Mouse (Mus musculus) left cerebral cortex, adult 8-10 months (tissue): ENCODE data around the gene Hs2st1. TPM values are rescaled to one million over a fixed set of nuclear protein-coding genes. Genes with fewer than 3 reads are reported as not detected.

Experiments used
- DNase-seq, 2 experiments: peaks; one replicate each; pipeline ENCODE4 v3.0.0; 2022; ENCODE audit warnings: low spot score in 2 of 2
- total RNA-seq, 4 experiments: library from RNA; stranded (reverse); gene quantifications; 2 replicates each; pipeline ENCODE4 v1.2.4; 2022

Gene Hs2st1
- total RNA-seq, 4 experiments from 2014 or later, result 42.0 to 51.7 (median 48.7) TPM

DNA sequence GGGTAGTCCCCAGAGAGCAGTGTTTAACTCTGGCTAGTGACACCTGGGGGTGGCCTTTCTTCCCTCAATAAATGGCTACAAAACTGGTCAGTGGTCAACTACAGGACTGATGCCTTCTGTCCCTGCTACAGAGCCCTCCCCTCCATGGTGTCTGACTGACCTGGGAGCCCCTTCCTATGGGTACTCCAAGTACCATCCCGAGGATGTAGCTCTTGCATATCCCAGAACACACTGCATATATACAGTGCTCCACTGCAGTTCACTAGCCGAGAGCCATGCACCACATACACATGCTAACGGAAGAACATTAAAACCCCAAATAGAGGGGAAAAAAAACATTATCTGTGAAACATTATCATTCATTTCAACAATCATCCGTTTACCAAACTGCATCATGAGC lies 61.6 kb downstream of the Hs2st1 start:
- no peak for DNase-seq

DNA sequence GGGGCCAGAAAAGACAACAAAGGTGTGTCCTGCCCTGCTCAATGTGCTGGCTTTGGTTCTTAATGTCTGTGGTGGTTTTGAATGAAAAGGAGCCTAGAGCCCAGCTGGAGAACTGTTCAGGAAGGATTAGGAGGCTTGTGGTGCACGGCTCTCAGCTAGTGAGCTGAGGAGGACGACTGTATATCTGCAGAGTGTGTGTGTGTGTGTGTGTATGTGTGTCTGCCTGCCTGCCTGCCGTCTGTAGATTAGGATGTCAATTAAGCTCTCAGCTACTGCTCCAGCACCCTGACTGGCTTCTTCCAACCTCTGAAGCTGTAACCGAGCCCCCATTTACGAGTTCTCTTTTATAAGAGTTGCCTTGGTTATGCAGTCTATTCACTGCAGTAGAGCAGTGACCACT lies 62.1 kb downstream of the Hs2st1 start:
- no peak for DNase-seq

DNA sequence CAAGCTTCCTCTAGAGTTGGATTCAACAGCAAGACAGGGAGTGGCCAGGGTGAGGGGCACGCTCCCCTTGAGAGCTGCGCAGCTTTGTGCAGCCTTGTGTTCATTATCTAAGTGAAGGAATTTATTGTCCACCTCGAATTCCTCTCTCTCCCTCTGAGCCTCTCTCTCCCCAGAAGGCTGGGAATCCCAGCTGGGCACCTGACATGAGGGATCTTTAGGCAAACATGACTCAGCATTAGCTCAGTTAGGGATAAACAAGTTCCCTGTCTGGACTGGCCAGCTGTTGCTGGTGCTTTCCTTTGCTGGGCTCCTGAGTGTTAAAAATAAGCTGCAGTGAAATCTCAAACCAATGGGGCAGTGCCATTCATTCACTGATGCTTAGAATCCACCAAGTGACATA lies 63.8 kb downstream of the Hs2st1 start:
- DNase-seq, result no peak

DNA sequence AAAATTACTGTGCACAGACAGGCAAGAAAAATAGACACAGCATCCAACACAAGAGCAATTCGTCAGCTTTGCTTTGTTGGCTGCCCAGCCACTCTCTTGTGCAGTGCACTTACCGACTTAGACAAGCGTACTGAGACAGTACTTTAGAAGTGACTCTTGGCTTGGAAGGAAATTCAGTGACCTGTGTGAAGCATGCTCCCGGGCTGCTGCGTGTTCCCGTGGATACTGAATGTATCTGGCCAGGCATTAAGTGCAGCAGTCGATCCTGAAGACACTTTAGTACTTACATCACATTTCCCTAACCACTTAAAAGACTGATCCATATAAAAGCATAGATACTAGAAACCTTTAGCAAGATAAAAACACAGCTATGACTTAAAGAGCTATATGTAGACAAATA lies 68.1 kb downstream of the Hs2st1 start:
- no peak for DNase-seq

DNA sequence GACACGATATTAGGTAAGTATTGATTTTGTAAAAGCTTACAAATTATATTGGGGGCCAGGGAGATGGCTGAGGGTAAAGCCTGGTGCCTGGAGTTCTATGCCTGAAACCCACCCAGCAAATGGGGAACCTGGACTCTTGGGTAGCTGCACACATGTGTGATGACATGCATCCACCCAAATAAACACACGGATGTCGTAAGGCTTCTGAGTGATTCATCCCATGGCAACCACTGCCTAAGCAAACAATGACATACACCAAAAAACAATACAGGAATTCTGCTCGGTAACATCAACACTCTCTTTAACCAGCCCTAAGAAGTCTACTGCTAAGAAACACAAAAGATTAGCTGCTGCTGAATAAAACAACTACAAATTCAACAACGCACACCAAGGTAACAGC lies 73.2 kb downstream of the Hs2st1 start:
- DNase-seq, result no peak

DNA sequence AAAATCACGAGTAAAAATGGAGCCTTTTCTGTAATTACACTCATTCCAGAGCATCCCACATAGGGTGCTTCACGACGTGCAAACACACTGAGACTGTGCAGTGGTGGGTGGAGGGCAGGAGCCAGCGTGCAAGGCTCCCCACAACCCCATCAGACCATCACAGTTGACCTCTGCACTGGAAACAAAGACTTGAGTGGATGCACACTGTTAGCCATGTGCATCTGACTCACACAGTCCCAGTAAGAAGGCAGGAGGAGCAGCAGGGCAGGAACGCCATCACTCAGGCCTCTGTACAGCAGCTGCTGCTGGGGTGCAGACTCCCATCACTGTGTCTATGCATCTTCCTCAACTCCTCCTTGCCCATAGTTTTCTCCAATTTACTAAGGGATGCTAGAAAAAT lies 75.1 kb downstream of the Hs2st1 start:
- no peak for DNase-seq

DNA sequence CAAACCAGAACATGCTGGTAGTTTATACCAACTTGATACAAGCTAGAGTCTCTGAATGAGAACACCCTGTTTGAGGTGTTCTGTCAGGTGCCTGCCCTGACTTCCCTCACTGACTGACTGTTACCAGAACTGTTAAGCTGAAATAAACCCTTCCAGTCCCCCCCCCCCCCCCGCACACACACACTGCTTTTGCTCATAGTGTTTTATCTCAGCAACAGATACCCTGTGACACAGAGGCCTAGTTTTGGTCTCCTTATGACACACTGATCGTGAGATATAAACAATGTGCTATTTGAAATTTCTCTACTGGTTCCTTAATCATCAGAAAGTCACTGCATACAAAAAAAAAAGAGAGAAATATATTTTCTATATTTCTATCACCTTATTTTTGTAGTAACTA lies 81.2 kb downstream of the Hs2st1 start:
- DNase-seq, result no peak

DNA sequence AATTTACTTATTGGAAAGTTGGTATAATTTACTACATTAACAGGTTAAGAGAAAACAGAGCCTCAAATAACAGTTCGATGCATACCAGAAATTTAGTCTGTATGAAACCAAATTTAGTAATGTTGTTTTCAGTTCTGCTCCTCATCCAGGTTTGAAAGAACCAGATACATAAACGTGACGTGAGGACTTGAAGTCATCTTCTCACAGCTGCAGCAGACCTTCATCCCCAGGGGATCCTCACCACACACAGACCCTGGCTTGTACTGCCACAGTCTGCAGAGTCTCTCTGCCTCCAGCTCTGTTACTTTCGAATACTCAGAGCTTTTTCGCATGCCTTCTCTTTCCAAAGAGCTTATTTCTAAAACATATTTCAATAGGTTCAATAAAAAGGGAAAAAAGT lies 89.4 kb downstream of the Hs2st1 start:
- no peak for DNase-seq

DNA sequence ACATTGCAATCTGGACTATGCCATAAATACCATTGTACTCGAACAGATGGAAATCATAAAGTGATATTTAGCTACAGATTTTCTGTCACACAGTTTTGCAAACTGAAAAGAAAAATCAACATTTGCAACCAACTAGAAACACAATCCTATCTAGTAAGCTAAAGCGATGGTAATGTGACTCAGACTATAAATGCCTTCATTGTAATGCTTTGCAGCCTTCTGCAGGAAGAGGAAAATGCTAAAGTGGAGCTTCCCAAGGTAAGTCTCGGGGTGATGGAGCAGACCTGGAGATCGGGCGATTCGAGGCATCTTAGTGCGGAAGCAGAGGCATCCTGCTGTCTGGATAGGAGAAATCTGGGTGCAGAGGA lies 91.6 kb downstream of the Hs2st1 start:
- DNase-seq, result no peak

DNA sequence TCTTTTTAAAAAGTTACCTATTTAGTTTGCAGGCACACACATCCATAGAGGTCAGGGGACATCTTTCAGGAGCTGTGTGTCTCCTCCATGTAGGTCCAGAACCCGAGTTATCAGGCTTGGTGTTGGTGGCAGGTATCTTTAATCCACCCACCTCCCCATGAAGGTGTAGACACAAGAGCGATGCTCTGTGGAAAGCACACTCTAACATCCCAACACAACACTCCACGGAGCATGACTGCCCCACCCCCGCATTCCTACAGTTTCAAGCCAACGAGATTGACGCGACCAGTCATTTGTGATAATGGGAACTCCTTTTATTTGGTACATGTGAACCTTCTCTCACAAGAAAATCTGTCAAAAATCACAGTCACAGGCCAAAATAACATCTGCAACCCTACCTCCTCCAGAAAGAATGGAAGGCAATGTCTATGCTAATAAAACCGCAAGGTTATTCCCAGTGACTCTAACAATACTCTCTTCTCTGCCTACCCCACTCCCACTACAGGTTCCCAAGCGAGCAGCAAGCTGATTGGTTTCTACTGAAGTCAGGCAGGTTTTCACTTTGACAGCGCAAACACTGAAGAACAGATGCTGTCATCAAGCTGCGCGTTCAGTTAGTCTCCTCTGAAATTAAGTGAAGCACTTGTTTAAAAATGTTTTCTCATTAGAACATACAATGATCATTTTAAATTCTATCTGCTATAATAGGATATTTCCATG lies 92.1 kb downstream of the Hs2st1 start:
- no peak for DNase-seq

DNA sequence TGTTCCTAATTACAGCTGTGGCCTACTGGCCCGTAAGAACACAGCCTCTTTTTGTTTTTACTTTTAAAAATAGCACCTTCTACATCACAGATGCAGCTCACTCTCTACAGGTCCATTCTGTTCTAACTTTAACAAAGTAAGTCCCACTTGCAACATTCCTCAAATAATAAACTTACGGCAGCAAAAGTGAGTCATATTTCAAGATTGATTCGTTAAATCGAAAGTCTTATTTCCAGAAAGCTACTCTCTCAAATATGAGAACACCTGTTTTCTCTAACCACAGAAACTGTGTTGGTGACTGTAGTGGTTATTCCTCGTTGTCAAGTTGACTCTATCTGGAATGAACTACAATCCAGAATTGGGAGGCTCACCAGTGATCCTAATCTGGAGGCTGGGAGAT lies 94.1 kb downstream of the Hs2st1 start:
- DNase-seq, result no peak

DNA sequence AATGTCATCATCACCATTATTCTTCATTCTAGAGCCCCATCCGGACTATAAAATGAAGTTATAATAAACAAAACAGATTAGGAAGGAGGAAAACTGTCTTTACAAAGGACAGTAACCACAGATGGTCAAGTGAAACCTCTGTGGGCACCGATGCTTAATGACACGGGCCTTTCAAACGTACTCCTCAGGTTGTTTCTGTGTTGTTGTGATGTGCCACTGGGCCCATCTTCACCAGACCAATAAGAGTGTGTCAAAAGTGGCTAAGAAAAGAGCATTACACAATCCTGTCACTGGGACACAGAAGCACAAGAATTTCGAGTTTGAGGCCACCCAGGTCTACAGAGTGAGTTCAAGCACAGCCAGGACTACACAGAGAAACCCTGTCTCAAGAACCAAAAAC lies 95.3 kb downstream of the Hs2st1 start:
- DNase-seq, result no peak

DNA sequence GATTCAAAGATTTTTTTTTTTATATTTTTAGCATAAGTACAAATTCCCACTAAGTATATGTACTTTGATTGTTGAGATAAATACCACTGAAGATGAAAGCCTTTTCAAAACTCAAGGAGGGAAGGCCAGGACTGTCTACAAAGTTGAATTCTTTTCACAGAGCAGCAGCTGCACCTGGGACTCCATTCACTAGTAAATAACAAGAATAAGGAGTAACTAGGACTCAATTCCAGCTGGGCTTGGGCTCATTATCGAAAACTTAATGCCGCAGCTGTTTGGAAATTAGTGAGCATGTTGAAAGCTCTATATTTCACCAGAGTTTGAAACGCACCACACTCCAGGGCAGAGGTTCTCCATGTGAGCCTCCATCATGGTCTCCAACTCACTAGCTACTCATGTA lies 98.0 kb downstream of the Hs2st1 start:
- DNase-seq, result no peak

DNA sequence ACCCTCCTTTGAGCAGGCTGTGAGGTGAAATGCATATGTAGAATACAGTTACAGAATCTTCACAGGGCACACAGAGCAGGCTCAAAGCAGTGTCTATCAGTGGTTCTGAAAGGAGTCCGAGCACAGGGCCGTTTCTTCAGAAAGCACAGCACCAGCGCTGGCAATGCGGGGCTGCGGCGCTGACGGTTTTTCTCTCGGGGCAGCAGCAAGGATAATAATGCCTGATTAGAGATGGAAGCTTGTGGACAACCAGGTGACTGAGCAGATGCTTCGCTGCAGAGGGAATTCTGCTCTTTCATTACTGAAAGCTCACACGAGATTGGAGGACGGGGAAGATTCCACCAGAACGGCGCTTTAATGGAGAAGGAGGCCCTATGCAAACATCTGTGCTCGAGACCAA lies 99.1 kb downstream of the Hs2st1 start:
- no peak for DNase-seq

DNA sequence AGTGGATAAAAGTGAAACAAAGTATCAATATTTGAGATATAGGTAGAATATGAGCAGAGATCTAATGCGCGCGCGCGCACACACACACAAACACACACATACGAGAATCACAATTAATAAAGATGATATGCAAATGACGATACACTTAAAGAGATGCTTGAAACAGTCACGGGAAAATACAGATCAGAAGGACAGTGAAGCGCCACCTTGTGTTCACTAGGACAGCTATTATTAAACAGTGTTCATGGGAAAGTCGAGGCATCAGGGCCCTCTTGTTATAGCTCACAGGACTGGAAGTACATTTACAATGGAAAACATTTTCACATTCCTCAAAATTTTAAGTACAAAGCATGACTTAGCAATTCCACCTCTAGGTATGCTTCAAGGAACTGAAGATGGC lies 102.5 kb downstream of the Hs2st1 start:
- DNase-seq, result no peak

DNA sequence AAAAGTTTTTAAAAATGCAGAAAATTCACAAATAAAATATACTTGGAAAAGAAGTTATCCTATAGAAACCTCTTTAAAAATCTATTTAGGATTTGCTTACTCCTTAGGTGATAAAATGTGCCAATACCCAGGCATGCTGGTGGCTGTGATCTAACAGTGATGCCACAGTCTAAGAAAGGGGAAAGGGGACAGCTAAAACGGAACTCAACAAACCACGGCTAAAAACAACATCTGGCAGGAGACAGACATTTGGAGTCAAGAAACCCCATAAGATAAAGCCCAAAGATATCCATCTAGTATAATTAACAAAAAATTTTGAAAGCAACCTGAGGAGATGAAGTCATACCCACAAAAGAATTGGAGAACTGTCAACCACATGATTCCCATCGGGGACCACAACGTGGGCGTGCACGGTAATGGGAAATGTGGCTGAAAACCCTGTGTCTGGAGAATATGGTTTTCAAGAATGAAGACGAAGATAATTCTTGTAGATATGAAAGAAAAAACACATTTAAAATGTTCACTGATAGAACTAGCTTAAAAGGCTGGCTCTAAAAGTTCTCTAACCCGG lies 103.8 kb downstream of the Hs2st1 start:
- no peak for DNase-seq

DNA sequence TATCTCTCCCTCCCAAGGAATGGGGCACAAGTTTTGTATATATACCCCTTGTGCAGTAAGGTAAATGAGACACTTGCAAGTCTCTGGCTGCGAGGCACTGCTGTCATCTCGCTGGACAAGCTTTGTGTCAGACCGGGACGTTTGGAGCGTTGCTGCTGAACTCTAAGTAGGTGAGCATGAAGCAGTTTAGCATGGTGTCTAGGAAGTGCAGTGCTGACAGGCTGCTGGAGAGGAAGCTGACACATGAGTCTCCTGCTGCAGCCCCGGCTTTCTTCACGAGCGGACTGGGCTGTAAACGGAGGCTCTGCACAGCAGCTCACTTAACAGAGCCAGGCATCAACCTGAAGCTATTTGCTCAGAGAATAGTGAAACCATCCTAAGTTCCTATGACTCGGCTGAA lies 107.3 kb downstream of the Hs2st1 start:
- no peak for DNase-seq

DNA sequence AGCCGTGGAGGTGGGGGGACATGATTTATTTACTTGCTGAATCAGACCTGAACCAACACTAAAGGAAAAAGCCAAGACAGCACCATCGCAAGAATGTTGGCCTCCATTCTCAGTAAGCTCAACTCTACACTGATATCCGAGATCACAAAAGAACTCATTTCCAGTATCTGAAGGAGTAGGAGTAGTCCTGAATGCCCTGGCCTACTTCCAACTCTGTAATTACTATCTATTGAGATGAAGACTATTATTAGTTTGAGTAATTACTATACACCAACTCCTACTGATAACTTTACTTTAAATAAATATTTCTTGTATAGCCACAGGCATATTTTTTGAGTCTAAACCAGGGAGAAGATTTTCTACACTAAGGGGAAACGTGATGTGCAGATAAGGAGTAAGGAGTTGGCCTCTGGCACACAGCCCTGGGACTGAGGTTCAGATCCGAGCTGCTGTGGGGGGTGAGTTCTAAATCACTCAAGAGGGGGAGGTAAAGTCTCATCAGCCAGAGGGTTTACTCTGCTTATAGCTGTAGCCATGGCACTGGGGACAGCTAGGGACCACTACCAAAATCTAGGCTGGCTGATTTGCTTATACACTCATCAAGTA lies 109.7 kb downstream of the Hs2st1 start:
- DNase-seq, result no peak

DNA sequence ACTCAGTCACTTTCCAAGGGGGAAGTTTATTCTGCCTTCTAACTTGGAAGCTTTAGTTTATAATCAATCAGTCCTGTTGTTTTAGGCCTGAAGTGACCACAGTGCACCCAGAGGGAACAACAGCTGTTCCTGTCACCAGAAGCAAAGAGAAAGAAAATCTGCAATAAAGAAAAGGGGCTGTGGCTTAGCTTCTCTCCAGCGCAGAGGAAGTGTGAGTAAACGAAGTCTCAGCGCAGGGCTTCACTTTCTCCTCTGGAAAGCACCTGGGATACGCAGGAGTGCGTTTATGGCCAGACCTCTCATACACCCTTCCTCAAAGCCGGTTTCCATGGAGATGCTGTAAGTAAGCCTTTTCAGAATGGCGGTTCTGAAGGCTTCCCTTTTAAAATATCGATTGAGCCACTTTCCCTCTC lies 110.7 kb downstream of the Hs2st1 start:
- no peak for DNase-seq

DNA sequence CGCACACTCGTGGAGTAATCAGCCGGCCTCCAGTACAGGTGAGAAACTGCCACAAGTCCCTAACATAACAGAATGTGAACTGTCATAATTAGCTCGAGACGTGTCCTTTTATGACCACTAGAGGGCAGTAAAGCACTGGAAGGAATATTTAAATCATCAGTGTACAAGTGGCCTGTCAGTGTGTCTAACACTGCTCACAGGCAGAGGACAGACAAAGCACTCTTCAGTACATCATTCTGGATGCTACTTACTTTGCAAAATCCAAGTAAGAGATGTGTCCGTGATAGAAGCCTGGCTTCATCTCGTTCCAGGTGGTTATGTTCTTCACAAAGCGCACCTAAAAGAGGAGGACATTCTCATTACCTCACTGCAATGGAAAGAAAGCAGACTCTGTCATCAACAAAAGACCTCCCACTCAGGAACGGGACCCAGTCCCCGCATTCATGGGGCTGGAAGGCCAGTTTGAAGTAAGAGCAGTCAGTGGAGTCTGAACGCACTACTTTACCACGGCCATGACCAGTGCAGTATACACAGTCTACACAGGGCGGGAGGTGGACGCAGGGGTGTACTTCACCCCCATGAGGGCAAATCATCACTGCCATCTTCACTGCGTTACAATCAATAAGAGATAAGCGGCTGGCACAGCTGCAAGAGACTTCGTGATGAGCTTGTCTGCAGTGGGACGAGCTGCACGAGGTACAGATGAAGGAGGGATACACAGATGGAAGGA lies 116.1 kb downstream of the Hs2st1 start:
- no peak for DNase-seq

DNA sequence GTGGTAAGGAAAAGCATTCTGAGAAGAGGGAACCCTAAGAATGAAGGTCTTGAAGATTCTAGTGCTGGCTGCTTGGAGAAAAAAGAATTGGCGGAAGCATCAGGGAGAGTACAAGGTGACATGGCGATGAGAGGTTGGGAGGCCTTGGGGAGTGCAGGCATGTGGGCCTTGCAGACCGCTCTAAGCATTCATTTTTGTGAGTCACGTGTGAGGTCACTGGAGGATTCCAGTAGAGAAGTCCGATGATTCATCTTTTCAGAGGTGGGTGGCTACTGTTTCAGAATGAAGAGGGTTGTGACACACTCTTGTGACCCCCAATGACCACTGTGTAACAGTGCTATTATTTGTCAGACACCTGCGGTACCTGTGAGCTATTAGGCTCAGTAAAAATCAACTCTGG lies 121.0 kb downstream of the Hs2st1 start:
- no peak for DNase-seq

DNA sequence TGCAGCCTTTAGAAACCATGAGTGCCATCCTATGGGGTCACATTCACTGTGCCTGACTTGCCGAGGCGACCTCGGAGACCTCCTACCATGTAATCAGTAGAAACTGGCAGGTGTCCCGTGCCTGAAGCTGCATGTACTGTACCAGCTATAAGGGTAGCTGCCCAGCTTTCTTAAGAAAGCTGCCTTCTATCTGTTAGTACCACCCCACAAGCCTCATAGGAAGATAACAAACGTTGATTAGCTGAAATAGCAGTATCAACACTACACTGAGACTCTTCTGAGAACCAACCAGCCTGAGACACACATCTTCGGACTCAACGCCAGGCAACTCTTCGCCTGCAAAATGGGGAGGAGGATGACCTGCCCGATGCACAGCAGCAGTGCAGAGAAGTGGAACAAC lies 122.1 kb downstream of the Hs2st1 start:
- DNase-seq, result no peak
